Mouse (Mus musculus): Measurements from ENCODE around the gene Hoxa3. TPM values are rescaled to one million over a fixed set of nuclear protein-coding genes. Genes with fewer than 3 reads are reported as not detected.

Hoxa3 gene
- 1.5 and 2.2 TPM in 2 replicates for polyA plus RNA-seq (2014; fragmentation: Nextera tagmentation; extraction: Ambion mirVana)

GRCm38 (mm10) chr6:52213119-52213986 is at the start of gene Hoxa3, which contains the start of gene Gm28308:
Gene Hoxa3, minus strand, starts transcription at chr6:52213336.
Gene Gm28308, minus strand, starts transcription at chr6:52213339.
- H3K27me3 ChIP-seq (ENCODE audit: control insufficient read depth, insufficient read depth, low read length) = peaks cover 99% of the 10 kb centered on the region
- no peak for ATAC-seq (replicated peaks; ENCODE audit: insufficient number of reproducible peaks, low FRiP score, low TSS enrichment)
- H3K36me3 ChIP-seq (ENCODE audit: control insufficient read depth, insufficient read depth, low read length) = no peaks in the 10 kb centered on the region
- H3K9ac ChIP-seq (ENCODE audit: low read depth, low read length) = no peak within 1 kb of the TSS
- H3K9me3 ChIP-seq (replicated peaks; ENCODE audit: control insufficient read depth, low read length) = no peaks in the 10 kb centered on the region
- peak within 1 kb of the TSS; percentile 40 for H3K4me2 ChIP-seq
- no peak within 1 kb of the TSS for H3K27ac ChIP-seq (ENCODE audit: low read depth, low read length)
- peak within 1 kb of the TSS; percentile 26 for H3K4me3 ChIP-seq (ENCODE audit: low read depth, low read length)
- 2% methylated on average over 38 of the region's 38 CpGs for WGBS (ENCODE audit: insufficient replicate concordance)
- H3K4me1 ChIP-seq (ENCODE audit: control insufficient read depth, insufficient read depth, low read length) = peaks cover 13% of the 10 kb centered on the region

GRCm38 (mm10) chr6:52262463-52263320 is 49.6 kb upstream of the Hoxa3 start:
- peaks cover 94% of the 10 kb centered on the region for H3K27me3 ChIP-seq (ENCODE audit: control insufficient read depth, insufficient read depth, low read length)
- no peaks in the 10 kb centered on the region for H3K9me3 ChIP-seq (replicated peaks; ENCODE audit: control insufficient read depth, low read length)
- H3K4me2 ChIP-seq = no peak overlapping the region
- no peak for ATAC-seq (replicated peaks; ENCODE audit: insufficient number of reproducible peaks, low FRiP score, low TSS enrichment)
- WGBS (ENCODE audit: insufficient replicate concordance) = 2% methylated on average over 24 of the region's 24 CpGs
- no peak overlapping the region for H3K9ac ChIP-seq (ENCODE audit: low read depth, low read length)
- no peaks in the 10 kb centered on the region; the same call in 1 of the 2 replicates for H3K4me1 ChIP-seq (ENCODE audit: control insufficient read depth, insufficient read depth, low read length)
- no peak overlapping the region for H3K4me3 ChIP-seq (ENCODE audit: low read depth, low read length)
- H3K36me3 ChIP-seq (ENCODE audit: control insufficient read depth, insufficient read depth, low read length) = no peaks in the 10 kb centered on the region
- no peak overlapping the region for H3K27ac ChIP-seq (ENCODE audit: low read depth, low read length)

- H3K27me3 ChIP-seq (ENCODE audit: control insufficient read depth, insufficient read depth, low read length) = peaks cover 96% of the 10 kb centered on the region
- H3K27ac ChIP-seq (ENCODE audit: low read depth, low read length) = no peak overlapping the region
- no peak for ATAC-seq (replicated peaks; ENCODE audit: insufficient number of reproducible peaks, low FRiP score, low TSS enrichment)
- 4% methylated on average over 9 of the region's 9 CpGs for WGBS (ENCODE audit: insufficient replicate concordance)
- no peak overlapping the region for H3K4me3 ChIP-seq (ENCODE audit: low read depth, low read length)
- no peak overlapping the region for H3K9ac ChIP-seq (ENCODE audit: low read depth, low read length)
- H3K4me2 ChIP-seq = no peak overlapping the region
- no peaks in the 10 kb centered on the region for H3K9me3 ChIP-seq (replicated peaks; ENCODE audit: control insufficient read depth, low read length)
- no peaks in the 10 kb centered on the region for H3K36me3 ChIP-seq (ENCODE audit: control insufficient read depth, insufficient read depth, low read length)
- no peaks in the 10 kb centered on the region; the same call in 1 of the 2 replicates for H3K4me1 ChIP-seq (ENCODE audit: control insufficient read depth, insufficient read depth, low read length)
These were observed 48.8 kb upstream of the Hoxa3 start for GRCm38 (mm10) chr6:52261751-52262462.

GRCm38 (mm10) chr6:52260654-52261575 is 47.8 kb upstream of the Hoxa3 start, which contains the start of gene Hoxa13:
Gene Hoxa13, minus strand, starts transcription at chr6:52260880.
- WGBS (ENCODE audit: insufficient replicate concordance) = 1% methylated on average over 31 of the region's 72 CpGs
- Histone ChIP-seq H3K36me3 (ENCODE audit: control insufficient read depth, insufficient read depth, low read length) (no peaks in the 10 kb centered on the region), H3K9ac (ENCODE audit: low read depth, low read length) (no peak within 1 kb of the TSS), H3K4me1 (ENCODE audit: control insufficient read depth, insufficient read depth, low read length) (no peaks in the 10 kb centered on the region; the same call in 1 of the 2 replicates), H3K27ac (ENCODE audit: low read depth, low read length) (no peak within 1 kb of the TSS), H3K9me3 (replicated peaks; ENCODE audit: control insufficient read depth, low read length) (no peaks in the 10 kb centered on the region), H3K27me3 (ENCODE audit: control insufficient read depth, insufficient read depth, low read length) (peaks cover 93% of the 10 kb centered on the region), H3K4me3 (ENCODE audit: low read depth, low read length) (peak within 1 kb of the TSS; percentile 52), H3K4me2 (peak within 1 kb of the TSS; percentile 81)
- peak; percentile 67 for ATAC-seq (replicated peaks; ENCODE audit: insufficient number of reproducible peaks, low FRiP score, low TSS enrichment)

GRCm38 (mm10) chr6:52259811-52260261 is 46.7 kb upstream of the Hoxa3 start:
- WGBS (ENCODE audit: insufficient replicate concordance) = under 1% methylated on average over 38 of the region's 39 CpGs
- Histone ChIP-seq H3K9me3 (replicated peaks; ENCODE audit: control insufficient read depth, low read length) (no peaks in the 10 kb centered on the region), H3K36me3 (ENCODE audit: control insufficient read depth, insufficient read depth, low read length) (no peaks in the 10 kb centered on the region), H3K4me2 (peak overlapping the region; percentile 81), H3K4me3 (ENCODE audit: low read depth, low read length) (peak overlapping the region; percentile 52), H3K9ac (ENCODE audit: low read depth, low read length) (no peak overlapping the region), H3K27me3 (ENCODE audit: control insufficient read depth, insufficient read depth, low read length) (peaks cover 93% of the 10 kb centered on the region), H3K4me1 (ENCODE audit: control insufficient read depth, insufficient read depth, low read length) (no peaks in the 10 kb centered on the region; the same call in 1 of the 2 replicates), H3K27ac (ENCODE audit: low read depth, low read length) (no peak overlapping the region)
- no peak for ATAC-seq (replicated peaks; ENCODE audit: insufficient number of reproducible peaks, low FRiP score, low TSS enrichment)

- Histone ChIP-seq H3K36me3 (ENCODE audit: control insufficient read depth, insufficient read depth, low read length) (no peaks in the 10 kb centered on the region), H3K9ac (ENCODE audit: low read depth, low read length) (no peak overlapping the region), H3K9me3 (replicated peaks; ENCODE audit: control insufficient read depth, low read length) (no peaks in the 10 kb centered on the region), H3K4me3 (ENCODE audit: low read depth, low read length) (peak overlapping the region; percentile 52; the same call in 1 of the 2 replicates), H3K27ac (ENCODE audit: low read depth, low read length) (no peak overlapping the region), H3K4me1 (ENCODE audit: control insufficient read depth, insufficient read depth, low read length) (no peaks in the 10 kb centered on the region; the same call in 1 of the 2 replicates), H3K4me2 (no peak overlapping the region; the same call in 1 of the 2 replicates), H3K27me3 (ENCODE audit: control insufficient read depth, insufficient read depth, low read length) (peaks cover 88% of the 10 kb centered on the region)
- WGBS (ENCODE audit: insufficient replicate concordance) = 3% methylated on average over 24 of the region's 25 CpGs
- no peak for ATAC-seq (replicated peaks; ENCODE audit: insufficient number of reproducible peaks, low FRiP score, low TSS enrichment)
These were observed 46.1 kb upstream of the Hoxa3 start for GRCm38 (mm10) chr6:52259081-52259790.

- 0% methylated on average over 6 of the region's 6 CpGs for WGBS (ENCODE audit: insufficient replicate concordance)
- peaks cover 88% of the 10 kb centered on the region for H3K27me3 ChIP-seq (ENCODE audit: control insufficient read depth, insufficient read depth, low read length)
- H3K4me2 ChIP-seq = no peak overlapping the region
- H3K9ac ChIP-seq (ENCODE audit: low read depth, low read length) = no peak overlapping the region
- no peaks in the 10 kb centered on the region for H3K9me3 ChIP-seq (replicated peaks; ENCODE audit: control insufficient read depth, low read length)
- H3K4me1 ChIP-seq (ENCODE audit: control insufficient read depth, insufficient read depth, low read length) = no peaks in the 10 kb centered on the region; the same call in 1 of the 2 replicates
- no peak for ATAC-seq (replicated peaks; ENCODE audit: insufficient number of reproducible peaks, low FRiP score, low TSS enrichment)
- no peak overlapping the region for H3K4me3 ChIP-seq (ENCODE audit: low read depth, low read length)
- H3K27ac ChIP-seq (ENCODE audit: low read depth, low read length) = no peak overlapping the region
- no peaks in the 10 kb centered on the region for H3K36me3 ChIP-seq (ENCODE audit: control insufficient read depth, insufficient read depth, low read length)
These were observed 43.8 kb upstream of the Hoxa3 start for GRCm38 (mm10) chr6:52256956-52257355.
